Mouse (Mus musculus): ENCODE results near the gene Olfr1099.

Gene Olfr1099

DNA sequence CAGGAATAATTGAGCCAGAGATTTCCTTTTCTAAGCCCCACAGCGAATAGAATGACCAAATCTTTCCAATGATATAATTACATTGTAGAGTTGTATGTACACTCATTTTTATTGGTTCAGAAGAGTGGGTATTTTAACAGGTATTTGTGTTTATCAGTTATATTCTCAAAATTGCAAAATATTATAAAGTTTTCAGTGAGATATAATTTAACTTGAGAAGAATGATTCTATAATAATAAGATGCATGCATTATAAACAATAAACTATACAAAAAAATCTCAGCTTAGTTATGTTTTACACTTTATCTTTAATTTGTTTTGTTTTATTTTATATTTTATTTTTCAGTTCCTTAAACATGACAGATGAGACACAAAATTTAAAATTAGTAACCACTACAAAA is at the start of gene Olfr1099:
Gene Olfr1099, minus strand, starts transcription at position 101 of the 400 bp plus-strand sequence.
- no peak for DNase-seq (ENCODE audit: low read depth, low spot score)

DNA sequence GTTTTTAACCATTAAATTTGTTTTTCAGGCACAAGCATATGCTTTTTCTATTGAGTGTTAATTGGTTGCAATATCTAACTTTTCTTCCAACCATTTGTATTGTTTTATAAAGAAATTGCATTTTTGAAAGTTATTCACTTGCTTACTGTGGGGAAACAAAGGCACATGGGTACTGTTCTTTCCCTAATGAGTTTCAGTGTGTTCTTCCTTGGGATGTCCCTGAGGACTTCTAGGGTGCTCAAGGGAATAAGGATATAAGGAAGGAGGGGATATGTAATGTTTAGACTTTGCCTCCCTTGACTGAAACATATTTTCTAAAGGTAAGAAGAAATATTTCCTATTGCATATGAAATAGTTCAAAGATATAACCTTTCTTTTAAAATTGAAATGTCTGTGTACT is 37.6 kb upstream of the Olfr1099 start, which contains the start of gene Olfr1102:
Gene Olfr1102, plus strand, starts transcription at position 301 of the 400 bp plus-strand sequence.
- no peak for DNase-seq (ENCODE audit: low read depth, low spot score)

DNA sequence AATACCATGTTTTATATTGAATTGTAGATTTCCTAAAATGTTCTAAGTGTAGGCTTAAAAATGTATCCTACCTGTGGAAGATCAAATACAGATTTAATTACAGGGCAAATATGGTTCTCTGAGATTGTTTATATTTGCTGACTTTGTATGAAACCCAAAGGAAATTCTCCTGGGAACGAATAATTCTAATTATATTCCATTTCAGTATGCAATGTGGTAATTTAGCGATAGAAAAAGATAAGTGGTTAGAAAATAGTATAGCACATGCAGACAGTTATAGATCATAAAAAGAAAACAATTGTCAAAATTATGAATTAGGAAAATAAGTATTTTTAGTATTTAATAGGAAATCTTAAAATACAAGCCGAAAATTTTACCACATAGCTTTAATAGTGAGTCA is 30.6 kb upstream of the Olfr1099 start, which contains the start of gene Olfr1101:
Gene Olfr1101, minus strand, starts transcription at position 101 of the 400 bp plus-strand sequence.
- DNase-seq (ENCODE audit: low read depth, low spot score) = no peak

DNA sequence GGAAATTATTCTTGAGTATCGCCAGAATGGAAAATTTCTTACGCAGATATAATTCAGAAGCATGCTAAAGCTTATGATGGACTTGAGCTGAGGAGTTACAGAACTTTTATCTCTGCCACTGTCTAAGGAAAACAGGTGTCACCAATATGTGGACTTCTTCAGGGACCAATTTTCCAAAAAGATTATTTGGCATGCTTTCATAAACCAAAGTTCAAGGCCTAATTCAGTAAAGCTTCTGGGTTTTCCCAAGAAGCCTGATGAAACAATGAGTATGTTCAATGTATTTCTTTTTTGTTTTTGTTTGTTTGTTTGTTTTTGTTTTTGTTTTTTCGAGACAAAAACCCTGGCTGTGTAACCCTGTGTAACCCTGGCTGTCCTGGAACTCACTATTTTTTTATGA is 19.4 kb upstream of the Olfr1099 start, which contains the start of gene Olfr1100:
Gene Olfr1100, minus strand, starts transcription at position 101 of the 400 bp plus-strand sequence.
- DNase-seq (ENCODE audit: low read depth, low spot score) = no peak

DNA sequence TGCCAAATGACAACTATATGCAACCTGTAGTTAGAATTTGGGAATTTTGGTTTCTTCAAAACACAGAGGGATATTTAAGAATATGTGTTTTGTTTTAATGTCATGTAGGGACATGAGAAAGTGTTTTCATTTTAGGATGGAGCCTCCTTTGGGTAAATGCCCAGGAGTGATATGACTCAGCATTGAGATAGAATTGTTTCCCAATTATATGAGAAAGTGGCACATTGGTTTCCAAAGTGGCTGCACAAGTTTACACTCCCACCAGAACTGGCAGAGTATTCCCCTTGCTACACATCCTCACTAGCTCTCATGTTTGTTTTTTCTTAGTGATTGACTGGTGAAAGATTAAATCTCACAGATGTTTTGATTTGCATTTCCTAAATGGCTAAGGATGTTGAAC is 33.9 kb downstream of the Olfr1099 start:
- DNase-seq (ENCODE audit: low read depth, low spot score) = no peak

DNA sequence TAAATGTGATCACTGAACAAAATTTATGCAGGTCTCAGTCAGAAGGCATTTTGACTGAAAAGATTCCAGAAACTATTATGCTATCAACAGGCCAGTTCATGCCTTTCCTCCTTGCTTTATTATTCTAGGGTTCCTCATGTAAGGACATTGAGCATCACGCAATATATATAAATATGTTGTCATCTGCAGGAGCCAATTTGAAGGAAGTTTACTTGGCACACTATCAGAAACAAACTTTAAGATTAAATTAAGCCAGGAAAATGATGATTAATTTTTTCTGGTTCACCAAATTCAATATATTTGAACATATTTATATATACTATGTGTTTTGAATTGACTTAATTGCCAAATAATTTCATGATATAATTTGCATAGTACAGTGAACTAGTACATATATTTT is 36.0 kb downstream of the Olfr1099 start, which contains the start of gene Olfr1098:
Gene Olfr1098, minus strand, starts transcription at position 101 of the 400 bp plus-strand sequence.
- no peak for DNase-seq (ENCODE audit: low read depth, low spot score)

DNA sequence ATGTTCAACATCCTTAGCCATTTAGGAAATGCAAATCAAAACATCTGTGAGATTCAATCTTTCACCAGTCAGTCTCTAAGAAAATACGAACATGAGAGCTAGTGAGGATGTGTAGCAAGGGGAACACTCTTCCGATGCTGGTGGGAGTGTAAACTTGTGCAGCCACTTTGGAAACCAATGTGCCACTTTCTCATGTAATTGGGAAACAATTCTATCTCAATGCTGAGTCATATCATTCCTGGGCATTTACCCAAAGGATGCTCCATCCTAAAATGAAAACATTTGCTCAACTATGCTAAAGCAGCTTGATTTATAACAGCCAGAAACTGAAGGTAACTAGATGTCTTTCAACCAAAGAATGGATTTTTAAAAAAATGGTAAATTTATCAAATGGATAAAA is 54.8 kb downstream of the Olfr1099 start:
- DNase-seq (ENCODE audit: low read depth, low spot score) = no peak

Data from mesoderm, embryonic 11.5 days (tissue).